Mouse (Mus musculus) cerebellum, adult 2 months (tissue): ENCODE measurements at regions not wholly inside any gene's neighbourhood (a gene's known extent, or its start where the extent isn't known, plus 50 kb on each side); places are given as distances from the start of the nearest gene placed in this dataset.

Source experiments
- CTCF ChIP-seq: fragments of 200-500 bp; IDR thresholded peaks from 2 replicates; pipeline ENCODE4 v1.5.1; 2011; ENCODE audit warnings: low read depth, mild to moderate bottlenecking, control low read depth, low read length, moderate library complexity, borderline replicate concordance; ENCODE audit not compliant: insufficient read depth
- POLR2A ChIP-seq: fragments of 200-500 bp; IDR thresholded peaks from 2 replicates; pipeline ENCODE4 v1.6.1; 2011; ENCODE audit warnings: low read length, control low read depth, borderline replicate concordance; ENCODE audit not compliant: insufficient read depth

DNA sequence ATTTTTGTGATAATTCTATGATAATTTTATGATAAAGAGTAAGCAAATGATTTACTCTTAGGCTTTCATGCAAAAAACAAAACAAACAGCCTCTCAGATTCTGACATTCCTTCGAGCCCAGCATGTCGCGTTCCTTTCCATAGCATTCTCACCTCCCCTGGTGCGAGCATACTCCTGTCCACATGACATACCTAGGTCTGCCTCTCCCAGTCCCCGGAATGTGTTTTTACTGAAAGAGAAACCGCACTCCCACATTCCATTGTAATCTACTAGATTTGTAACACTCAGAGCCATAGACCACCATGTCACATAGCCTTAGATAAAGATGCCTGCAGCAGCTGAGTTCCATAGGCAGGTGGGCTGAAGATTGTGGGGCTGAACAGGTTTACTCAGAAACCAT lies 250.8 kb downstream of the Gxylt1 start:
- TF ChIP-seq POLR2A, result no peak
- TF ChIP-seq CTCF, result no peak
